Mouse (Mus musculus) testis, adult 2 months (tissue): ENCODE measurements around the gene Abhd16a.

Source experiments
- CTCF ChIP-seq: fragments of 200-500 bp; IDR thresholded peaks from 2 replicates; pipeline ENCODE4 v1.5.1; 2012; ENCODE audit warnings: low read depth, mild to moderate bottlenecking, inconsistent platforms, low read length, moderate library complexity; ENCODE audit not compliant: control insufficient read depth, insufficient read depth, insufficient replicate concordance
- POLR2A ChIP-seq: fragments of 200-500 bp; IDR thresholded peaks from 2 replicates; pipeline ENCODE4 v1.6.1; 2012; ENCODE audit warnings: low read depth, mild to moderate bottlenecking, inconsistent platforms, low read length, moderate library complexity; ENCODE audit not compliant: control insufficient read depth

- TF ChIP-seq CTCF (no peak), POLR2A (no peak)
Measured at GRCm38 (mm10) chr17:35094475-35095365, 5.7 kb downstream of the Abhd16a start.
